Mouse (Mus musculus): ENCODE measurements around the gene Gnai2. TPM values are rescaled to one million over a fixed set of nuclear protein-coding genes. Genes with fewer than 3 reads are reported as not detected.

Gnai2 gene
- polyA plus RNA-seq, 1 experiment: 388 TPM

- H3K4me3 ChIP-seq (ENCODE audit: insufficient read depth, low read length): no peak overlapping the region
- H3K27ac ChIP-seq (ENCODE audit: insufficient read depth, low read length): no peak overlapping the region
- H3K4me1 ChIP-seq (ENCODE audit: control insufficient read depth, insufficient read depth, low read length): no peaks in the 10 kb centered on the region
- TF ChIP-seq CTCF (IDR thresholded peaks at IDR 0.05; ENCODE audit: borderline replicate concordance, insufficient read depth, low read length) (no peak), POLR2A (IDR thresholded peaks at IDR 0.05; ENCODE audit: low read depth, low read length) (no peak)
These were observed 38.3 kb downstream of the Gnai2 start for GRCm38 (mm10) chr9:107596619-107597569.

DNA sequence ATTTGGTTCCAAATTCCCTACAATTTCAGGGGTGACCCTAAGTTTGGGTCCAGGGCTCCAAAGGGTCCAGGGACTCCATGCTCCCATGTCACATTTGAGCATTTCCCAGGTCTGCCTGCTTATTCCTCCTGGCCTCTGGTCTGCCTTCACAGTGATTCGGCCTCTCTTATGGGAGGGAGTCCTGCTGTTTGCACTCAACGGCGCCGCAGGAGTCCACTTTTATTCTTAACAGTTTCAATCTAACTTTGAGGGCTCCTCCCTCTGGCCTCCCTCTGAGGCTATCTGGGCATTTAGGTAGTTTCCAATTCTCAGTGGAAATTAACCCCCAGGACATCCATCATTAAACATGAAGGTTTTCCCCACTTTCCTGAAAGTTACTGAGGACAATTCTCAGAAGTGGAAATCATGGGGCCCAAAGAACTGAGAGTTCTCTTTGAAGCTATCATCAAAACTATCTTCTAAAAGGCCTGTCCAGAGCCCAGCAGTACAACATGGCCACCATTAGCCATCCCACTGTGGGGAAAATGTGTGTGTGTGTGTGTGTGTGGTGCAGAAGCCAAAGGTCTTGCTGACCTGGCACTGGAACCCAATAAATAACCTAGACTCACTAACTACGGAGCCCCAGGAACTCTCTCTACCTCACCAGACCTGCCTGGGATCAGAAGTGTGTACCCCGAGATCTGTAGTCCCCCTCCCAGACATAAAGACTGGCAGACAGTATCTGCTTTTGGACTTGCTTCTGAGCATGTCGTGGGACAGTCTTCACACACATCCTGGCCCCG, 40.7 kb downstream of the Gnai2 start:
- H3K4me1 ChIP-seq (ENCODE audit: control insufficient read depth, insufficient read depth, low read length): no peaks in the 10 kb centered on the region
- TF ChIP-seq CTCF (IDR thresholded peaks at IDR 0.05; ENCODE audit: borderline replicate concordance, insufficient read depth, low read length) (no peak), POLR2A (IDR thresholded peaks at IDR 0.05; ENCODE audit: low read depth, low read length) (no peak)
- no peak overlapping the region for H3K4me3 ChIP-seq (ENCODE audit: insufficient read depth, low read length)
- no peak overlapping the region for H3K27ac ChIP-seq (ENCODE audit: insufficient read depth, low read length)

DNA sequence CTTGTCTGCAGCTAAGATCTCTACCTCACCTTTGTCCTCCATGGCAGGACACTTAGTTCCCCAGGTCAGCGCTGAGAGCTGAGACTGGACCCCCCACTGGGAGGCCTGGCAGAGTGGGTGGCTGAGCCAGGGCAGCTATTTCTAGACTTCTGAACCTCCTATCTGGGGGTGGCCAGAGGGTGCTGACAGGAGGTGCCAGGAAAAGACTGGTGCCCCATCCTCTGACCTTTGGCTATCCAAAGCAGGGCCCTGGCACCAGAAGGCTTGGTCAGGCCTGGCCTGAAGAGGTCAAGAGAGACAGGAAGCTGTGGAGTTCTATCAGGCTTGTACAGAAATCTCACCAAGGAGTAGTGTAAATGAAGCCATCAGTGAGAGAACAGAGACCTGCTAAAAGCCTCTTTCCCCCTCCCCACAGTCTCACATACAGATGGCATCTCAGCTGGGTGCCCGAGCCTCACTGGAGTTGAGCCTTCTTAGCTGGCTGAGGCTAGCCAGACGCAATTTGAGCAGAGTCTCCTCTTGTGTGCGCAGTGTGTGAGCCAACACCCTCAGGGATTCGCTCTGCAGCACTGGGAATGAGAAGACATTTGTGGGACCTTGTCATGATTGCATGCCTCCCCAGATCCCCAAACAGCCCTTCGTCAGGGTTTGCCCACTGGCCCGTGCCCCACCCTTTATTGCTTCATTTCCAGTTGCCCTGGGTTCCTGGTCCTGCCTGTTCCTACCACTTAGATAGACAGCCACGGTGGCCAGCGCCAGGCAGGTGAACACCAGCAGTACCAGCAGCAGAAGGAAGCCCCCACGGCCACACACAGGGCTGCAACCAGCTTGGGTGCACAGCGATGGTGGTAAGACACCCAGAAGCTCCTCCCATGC, 41.8 kb downstream of the Gnai2 start:
- Histone ChIP-seq H3K4me1 (ENCODE audit: control insufficient read depth, insufficient read depth, low read length) (peaks cover 5% of the 10 kb centered on the region; the same call in 1 of the 2 replicates), H3K4me3 (ENCODE audit: insufficient read depth, low read length) (no peak overlapping the region), H3K27ac (ENCODE audit: insufficient read depth, low read length) (no peak overlapping the region)
- no peak for TF ChIP-seq POLR2A (IDR thresholded peaks at IDR 0.05; ENCODE audit: low read depth, low read length)
- TF ChIP-seq CTCF (IDR thresholded peaks at IDR 0.05; ENCODE audit: borderline replicate concordance, insufficient read depth, low read length): no peak

- peaks cover 5% of the 10 kb centered on the region; the same call in 1 of the 2 replicates for H3K4me1 ChIP-seq (ENCODE audit: control insufficient read depth, insufficient read depth, low read length)
- H3K4me3 ChIP-seq (ENCODE audit: insufficient read depth, low read length): no peak overlapping the region
- no peak overlapping the region for H3K27ac ChIP-seq (ENCODE audit: insufficient read depth, low read length)
- TF ChIP-seq POLR2A (IDR thresholded peaks at IDR 0.05; ENCODE audit: low read depth, low read length) (no peak), CTCF (IDR thresholded peaks at IDR 0.05; ENCODE audit: borderline replicate concordance, insufficient read depth, low read length) (no peak)
These were observed 44.5 kb downstream of the Gnai2 start for GRCm38 (mm10) chr9:107590773-107591060.

GRCm38 (mm10) chr9:107590058-107590772, 45.0 kb downstream of the Gnai2 start:
- H3K4me1 ChIP-seq (ENCODE audit: control insufficient read depth, insufficient read depth, low read length): peaks cover 5% of the 10 kb centered on the region; the same call in 1 of the 2 replicates
- no peak overlapping the region for H3K27ac ChIP-seq (ENCODE audit: insufficient read depth, low read length)
- TF ChIP-seq POLR2A (IDR thresholded peaks at IDR 0.05; ENCODE audit: low read depth, low read length) (no peak), CTCF (IDR thresholded peaks at IDR 0.05; ENCODE audit: borderline replicate concordance, insufficient read depth, low read length) (no peak)
- H3K4me3 ChIP-seq (ENCODE audit: insufficient read depth, low read length): no peak overlapping the region

DNA sequence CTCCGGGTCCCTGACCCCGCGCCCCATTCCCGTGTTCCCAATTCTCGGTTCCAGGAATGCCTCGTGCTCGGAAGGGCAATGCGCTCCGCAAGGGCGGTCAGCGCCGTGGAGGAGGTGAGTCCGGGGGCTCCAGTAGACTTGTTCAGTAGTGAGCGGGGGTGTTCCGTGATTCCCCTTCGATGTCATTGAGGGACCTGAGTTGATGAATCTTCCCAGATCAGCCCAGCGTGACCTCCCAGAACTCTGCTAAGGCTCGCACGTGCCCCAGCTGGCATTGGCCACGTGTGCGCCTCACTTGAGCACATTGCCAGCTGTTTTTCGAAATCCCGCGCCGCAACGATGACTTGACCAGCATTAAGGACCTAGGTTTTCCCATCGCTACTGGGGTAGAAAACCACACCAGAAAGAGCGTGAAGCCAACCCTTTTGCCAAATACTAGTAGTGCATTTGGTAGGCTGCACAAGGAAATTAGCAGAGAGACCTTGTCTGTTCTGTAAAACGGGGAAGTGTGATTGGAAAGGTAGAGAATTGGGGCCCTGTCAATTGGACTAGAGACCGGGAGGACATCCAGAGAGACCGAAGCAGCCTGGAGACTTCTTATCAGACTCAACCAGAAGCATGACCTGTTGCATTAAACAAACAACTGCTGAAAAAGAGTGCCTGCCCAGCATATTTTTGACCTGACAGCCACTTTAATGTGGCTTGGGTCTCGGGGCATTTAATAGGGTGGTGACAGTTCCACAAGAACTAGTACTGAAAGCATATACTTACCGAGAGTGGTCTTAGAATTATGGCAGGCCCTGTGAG, 47.1 kb downstream of the Gnai2 start:
- TF ChIP-seq POLR2A (IDR thresholded peaks at IDR 0.05; ENCODE audit: low read depth, low read length) (no peak), CTCF (IDR thresholded peaks at IDR 0.05; ENCODE audit: borderline replicate concordance, insufficient read depth, low read length) (no peak)
- Histone ChIP-seq H3K27ac (ENCODE audit: insufficient read depth, low read length) (no peak overlapping the region), H3K4me1 (ENCODE audit: control insufficient read depth, insufficient read depth, low read length) (peaks cover 5% of the 10 kb centered on the region; the same call in 1 of the 2 replicates), H3K4me3 (ENCODE audit: insufficient read depth, low read length) (peak overlapping the region; percentile 78)

DNA sequence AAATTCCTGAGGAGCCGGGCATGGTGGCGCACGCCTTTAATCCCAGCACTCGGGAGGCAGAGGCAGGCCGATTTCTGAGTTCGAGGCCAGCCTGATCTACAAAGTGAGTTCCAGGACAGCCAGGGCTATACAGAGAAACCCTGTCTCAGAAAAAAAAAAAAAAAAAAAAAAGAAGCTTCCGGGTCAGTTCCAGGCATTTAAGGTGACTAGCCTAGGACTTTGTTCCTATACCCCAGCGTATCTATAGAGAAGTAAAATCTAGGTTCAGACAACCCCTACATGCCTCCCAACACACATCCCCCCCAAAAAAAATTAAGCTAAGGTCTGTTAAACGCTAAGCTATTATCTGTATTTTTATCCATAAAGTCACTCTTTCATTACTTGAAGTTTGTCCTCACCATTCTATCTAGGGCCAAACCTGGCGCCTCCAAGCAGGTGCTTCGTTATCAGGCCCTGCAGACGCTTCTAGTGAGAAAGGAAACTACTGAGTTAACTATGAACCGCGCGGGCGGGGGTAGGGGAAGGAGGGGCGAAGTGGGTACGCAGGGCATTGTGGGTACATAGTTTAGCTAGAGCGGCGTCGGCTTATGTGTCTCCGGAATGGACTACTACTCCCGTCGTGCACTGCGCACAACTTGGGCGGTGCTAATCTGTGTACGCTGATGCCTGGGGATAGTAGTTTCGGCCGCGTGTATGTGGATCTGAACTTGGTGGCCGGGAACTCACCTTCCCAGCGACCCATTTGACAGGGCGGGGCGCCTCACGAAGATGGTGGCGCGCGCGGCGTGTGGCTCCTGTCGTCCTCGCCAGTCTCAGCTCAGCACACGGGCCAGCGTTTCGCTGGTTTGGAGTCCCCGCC, 48.0 kb downstream of the Gnai2 start, which contains the start of gene Ifrd2:
Gene Ifrd2 (plus strand): TSS at position 669 of the 859 bp plus-strand sequence.
- peak within 1 kb of the TSS; percentile 78 for H3K4me3 ChIP-seq (ENCODE audit: insufficient read depth, low read length)
- TF ChIP-seq POLR2A (IDR thresholded peaks at IDR 0.05; ENCODE audit: low read depth, low read length) (peak; percentile 71), CTCF (IDR thresholded peaks at IDR 0.05; ENCODE audit: borderline replicate concordance, insufficient read depth, low read length) (no peak)
- peaks cover 5% of the 10 kb centered on the region; the same call in 1 of the 2 replicates for H3K4me1 ChIP-seq (ENCODE audit: control insufficient read depth, insufficient read depth, low read length)
- no peak within 1 kb of the TSS for H3K27ac ChIP-seq (ENCODE audit: insufficient read depth, low read length)

Data from embryonic fibroblast, embryonic 13.5 days (primary cell).